Mouse (Mus musculus) heart, adult 2 months (tissue): ENCODE results near the gene Tnfrsf9.

Experiments
- CTCF ChIP-seq: fragments of 200-600 bp; IDR thresholded peaks from 2 replicates; pipeline ENCODE4 v1.8.1; 2022; ENCODE audit warnings: antibody characterized with exemption, mild to moderate bottlenecking, moderate library complexity
- EP300 ChIP-seq: fragments of 200-500 bp; IDR thresholded peaks from 2 replicates; pipeline ENCODE4 v1.6.1; 2011; ENCODE audit warnings: low read depth, low read length, control low read depth; ENCODE audit not compliant: insufficient read depth

GRCm38 (mm10) chr4:150872139-150872651, 42.2 kb upstream of the Tnfrsf9 start:
- no peak for TF ChIP-seq EP300
- no peak for TF ChIP-seq CTCF
